Mouse (Mus musculus) kidney, embryonic 14.5 days (tissue): ENCODE data around the gene Erp27. TPM values are rescaled to one million over a fixed set of nuclear protein-coding genes. Genes with fewer than 3 reads are reported as not detected.

Experiments
- ATAC-seq: fragments of 200-750 bp; cut with Nextera tagmentation; 2 replicates; pipeline ENCODE4 v1.8.0; 2017; ENCODE audit warnings: moderate number of reproducible peaks, mild to moderate bottlenecking, moderate TSS enrichment, moderate library complexity; ENCODE audit not compliant: low FRiP score, low TSS enrichment
- H3K27ac ChIP-seq: fragments of 300-500 bp; sonication (generic); 2 replicates; pipeline ENCODE4 v1.5.1; 2014; ENCODE audit warnings: low read depth, mild to moderate bottlenecking, low read length, moderate library complexity, mixed read lengths
- H3K27me3 ChIP-seq: fragments of 300-500 bp; sonication (generic); 2 replicates; pipeline ENCODE4 v1.6.1; 2014; ENCODE audit warnings: mild to moderate bottlenecking, low read length; ENCODE audit not compliant: control insufficient read depth, insufficient read depth
- H3K36me3 ChIP-seq: fragments of 300-500 bp; sonication (generic); 2 replicates; pipeline ENCODE4 v1.6.1; 2014; ENCODE audit warnings: low read length, mixed read lengths; ENCODE audit not compliant: control insufficient read depth, insufficient read depth
- H3K4me1 ChIP-seq: fragments of 300-500 bp; sonication (generic); 2 replicates; pipeline ENCODE4 v1.6.1; 2014; ENCODE audit warnings: low read length, mixed read lengths; ENCODE audit not compliant: control insufficient read depth, insufficient read depth
- H3K4me2 ChIP-seq: fragments of 300-500 bp; sonication (generic); replicated peaks from 2 replicates; pipeline ENCODE4 v1.6.1; 2014; ENCODE audit warnings: low read depth, mild to moderate bottlenecking, low read length
- H3K4me3 ChIP-seq: fragments of 300-500 bp; sonication (generic); 2 replicates; pipeline ENCODE4 v1.5.1; 2014; ENCODE audit warnings: mild to moderate bottlenecking, low read length
- H3K9ac ChIP-seq: fragments of 300-500 bp; sonication (generic); 2 replicates; pipeline ENCODE4 v1.6.1; 2014; ENCODE audit warnings: low read depth, mild to moderate bottlenecking, low read length, moderate library complexity
- H3K9me3 ChIP-seq: fragments of 300-500 bp; sonication (generic); 2 replicates; pipeline ENCODE4 v1.6.1; 2016; ENCODE audit warnings: low read length; ENCODE audit not compliant: control insufficient read depth
- WGBS: fragments of 180-500 bp; shearing (Covaris S2); extraction: QIAGEN DNeasy Blood & Tissue Kit; methylation state at CpG from one replicate; pipeline ENCODE4 v1.1.7; 2014; 5-methylcytosine and 5-hydroxymethylcytosine counted together
- polyA plus RNA-seq: library from polyadenylated mRNA; unstranded; fragments of >200 nt; fragmentation: Nextera tagmentation; extraction: Ambion mirVana; gene quantifications from 2 replicates; pipeline ENCODE4 v1.2.1, GENCODE M21; 2014

Gene Erp27
- polyA plus RNA-seq, 1 experiment from 2014 or later = 0.22 TPM

- no peak overlapping the region for H3K4me3 ChIP-seq
- H3K27ac ChIP-seq = no peak overlapping the region
- no peaks in the 10 kb centered on the region for H3K9me3 ChIP-seq
- ATAC-seq = no peak
- H3K27me3 ChIP-seq = no peaks in the 10 kb centered on the region
- H3K4me2 ChIP-seq = no peak overlapping the region
- 10% methylated on average over 2 of the region's 2 CpGs for WGBS
- H3K9ac ChIP-seq = no peak overlapping the region
- H3K36me3 ChIP-seq = no peaks in the 10 kb centered on the region
- peaks cover 4% of the 10 kb centered on the region; the same call in 1 of the 2 replicates for H3K4me1 ChIP-seq
These were observed 4.1 kb downstream of the Erp27 start for GRCm38 (mm10) chr6:136917885-136918284.

- H3K4me2 ChIP-seq = no peak overlapping the region
- H3K27ac ChIP-seq = no peak overlapping the region
- H3K36me3 ChIP-seq = no peaks in the 10 kb centered on the region
- no peak overlapping the region for H3K4me3 ChIP-seq
- no peak overlapping the region for H3K9ac ChIP-seq
- H3K4me1 ChIP-seq = peaks cover 4% of the 10 kb centered on the region; the same call in 1 of the 2 replicates
- no peaks in the 10 kb centered on the region for H3K9me3 ChIP-seq
- no peaks in the 10 kb centered on the region for H3K27me3 ChIP-seq
- no peak for ATAC-seq
- WGBS = 78% methylated on average over 8 of the region's 8 CpGs
These were observed 6.1 kb downstream of the Erp27 start for GRCm38 (mm10) chr6:136915721-136916395.

DNA sequence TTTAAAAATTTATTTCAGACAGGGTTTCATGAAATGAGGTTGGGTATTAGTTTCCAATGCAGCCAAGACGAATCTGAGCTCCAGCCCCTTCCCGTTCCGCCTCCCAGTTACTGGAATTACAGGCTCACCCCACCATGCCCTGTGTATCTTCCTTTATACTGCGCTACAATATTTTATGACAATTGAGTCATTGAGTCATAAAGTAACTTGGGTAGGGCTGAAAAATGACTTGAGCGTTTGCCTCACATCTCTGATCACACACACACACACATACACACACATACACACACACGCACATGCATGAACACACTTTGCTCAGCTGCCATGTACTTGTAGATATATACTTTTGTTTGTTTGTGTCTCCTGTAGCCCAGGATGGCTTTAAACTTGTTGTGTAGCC lies 7.7 kb downstream of the Erp27 start:
- no peak overlapping the region for H3K4me2 ChIP-seq
- no peak for ATAC-seq
- no peaks in the 10 kb centered on the region for H3K27me3 ChIP-seq
- no peak overlapping the region for H3K27ac ChIP-seq
- no peaks in the 10 kb centered on the region for H3K36me3 ChIP-seq
- WGBS = 91% methylated on average over 6 of the region's 6 CpGs
- no peak overlapping the region for H3K9ac ChIP-seq
- no peak overlapping the region for H3K4me3 ChIP-seq
- no peaks in the 10 kb centered on the region for H3K9me3 ChIP-seq
- H3K4me1 ChIP-seq = peaks cover 4% of the 10 kb centered on the region; the same call in 1 of the 2 replicates

DNA sequence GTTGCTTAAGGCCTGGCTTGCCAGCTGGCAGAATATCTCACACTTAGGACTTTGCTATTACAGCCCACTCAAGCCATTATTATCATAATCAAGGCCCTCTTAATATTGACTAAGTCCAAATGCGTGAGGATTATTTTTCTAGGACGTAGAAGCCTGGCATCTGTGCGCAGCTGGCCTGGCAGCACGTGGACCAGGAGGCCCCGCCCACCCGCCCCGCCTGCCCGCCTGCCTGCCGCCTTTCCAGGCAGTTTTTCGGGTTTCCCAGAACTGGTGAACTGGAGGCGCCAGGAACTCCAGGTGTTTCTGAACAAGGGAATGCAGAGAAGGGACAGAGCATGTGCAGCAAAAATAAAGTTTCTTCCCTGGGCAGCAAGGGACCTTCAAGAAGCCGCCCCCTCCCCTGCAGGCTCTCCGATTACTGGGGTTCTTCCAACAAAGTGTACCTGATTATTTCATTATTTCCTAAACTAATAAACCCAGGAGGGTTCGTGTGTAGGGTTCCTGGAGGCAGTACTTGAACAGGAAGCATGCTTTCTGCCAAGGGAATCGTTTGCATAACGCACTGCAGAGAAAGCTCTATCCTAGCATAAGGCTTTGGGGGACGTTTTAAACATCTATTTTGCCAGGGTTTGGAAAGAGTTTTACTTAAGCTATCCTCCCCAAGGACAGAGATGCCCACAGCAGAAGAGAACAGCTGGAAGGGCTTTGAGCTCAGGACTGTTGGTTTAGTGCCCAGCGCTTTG lies 8.4 kb downstream of the Erp27 start:
- H3K9me3 ChIP-seq = no peaks in the 10 kb centered on the region
- no peak overlapping the region; the same call in 1 of the 2 replicates for H3K4me3 ChIP-seq
- H3K9ac ChIP-seq = no peak overlapping the region
- no peak overlapping the region for H3K27ac ChIP-seq
- no peaks in the 10 kb centered on the region for H3K27me3 ChIP-seq
- H3K4me2 ChIP-seq = peak overlapping the region; percentile 26
- ATAC-seq = peak; percentile 26; the same call in 1 of the 2 replicates
- 15% methylated on average over 18 of the region's 18 CpGs for WGBS
- H3K4me1 ChIP-seq = peaks cover 4% of the 10 kb centered on the region; the same call in 1 of the 2 replicates
- H3K36me3 ChIP-seq = no peaks in the 10 kb centered on the region

DNA sequence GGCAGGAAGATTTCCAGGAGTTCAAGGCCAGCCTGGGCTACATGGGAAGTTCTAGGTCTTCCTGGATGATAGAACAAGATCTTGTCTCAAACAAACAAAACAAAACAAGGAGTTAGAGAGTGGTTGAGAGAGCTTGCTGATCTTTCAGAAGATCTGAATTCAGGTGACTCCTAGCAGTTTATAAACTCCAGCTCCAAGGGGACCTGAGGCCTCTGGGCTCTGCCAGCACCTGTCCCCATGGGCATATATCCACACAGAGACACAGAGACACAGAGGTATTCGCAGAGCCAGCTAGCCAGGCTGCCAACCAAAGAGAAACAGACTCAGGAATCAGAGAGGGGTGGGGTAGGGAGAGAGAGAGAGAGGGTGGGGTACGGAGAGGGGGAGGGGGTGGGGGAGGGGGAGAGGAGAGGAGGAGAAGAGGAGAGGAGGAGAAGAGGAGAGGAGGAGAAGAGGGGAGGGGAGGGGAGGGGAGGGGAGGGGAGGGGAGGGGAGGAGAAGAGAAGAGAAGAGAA lies 9.2 kb downstream of the Erp27 start:
- H3K4me3 ChIP-seq = no peak overlapping the region
- H3K27ac ChIP-seq = no peak overlapping the region
- H3K36me3 ChIP-seq = no peaks in the 10 kb centered on the region
- no peak overlapping the region for H3K9ac ChIP-seq
- no peaks in the 10 kb centered on the region for H3K27me3 ChIP-seq
- no peak overlapping the region for H3K4me2 ChIP-seq
- no peak for ATAC-seq
- H3K9me3 ChIP-seq = no peaks in the 10 kb centered on the region
- peaks cover under 1% of the 10 kb centered on the region; the same call in 1 of the 2 replicates for H3K4me1 ChIP-seq
- 86% methylated on average over 1 of the region's 2 CpGs for WGBS

- no peak for ATAC-seq
- no peaks in the 10 kb centered on the region for H3K27me3 ChIP-seq
- H3K9ac ChIP-seq = no peak overlapping the region
- no peaks in the 10 kb centered on the region for H3K9me3 ChIP-seq
- no peak overlapping the region for H3K4me2 ChIP-seq
- H3K4me3 ChIP-seq = no peak overlapping the region
- no peaks in the 10 kb centered on the region for H3K36me3 ChIP-seq
- H3K27ac ChIP-seq = no peak overlapping the region; the same call in 1 of the 2 replicates
- WGBS = 68% methylated on average over 9 of the region's 9 CpGs
- H3K4me1 ChIP-seq = no peaks in the 10 kb centered on the region
These were observed 11.6 kb downstream of the Erp27 start for GRCm38 (mm10) chr6:136910247-136910890.

DNA sequence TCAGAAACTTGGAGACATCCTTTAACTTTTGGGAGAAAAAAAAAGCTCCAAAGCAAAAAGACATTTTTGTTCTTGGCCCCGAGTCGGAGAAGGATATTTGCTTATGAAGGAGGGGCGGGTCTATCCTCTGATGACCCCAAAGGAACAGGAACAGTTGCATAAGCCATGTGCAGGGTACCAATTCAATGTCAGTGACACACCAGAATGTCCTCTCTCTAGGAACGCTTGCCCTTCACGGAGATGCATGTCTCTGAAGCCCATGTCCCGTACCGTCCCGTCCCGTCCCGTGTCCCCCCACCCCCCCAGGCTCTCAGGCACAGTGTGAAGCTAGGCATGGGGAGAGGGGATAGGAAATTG lies 15.1 kb downstream of the Erp27 start:
- Histone ChIP-seq H3K36me3 (no peaks in the 10 kb centered on the region), H3K4me1 (no peaks in the 10 kb centered on the region), H3K9ac (no peak overlapping the region), H3K4me2 (no peak overlapping the region), H3K9me3 (no peaks in the 10 kb centered on the region), H3K27me3 (no peaks in the 10 kb centered on the region), H3K27ac (no peak overlapping the region), H3K4me3 (no peak overlapping the region)
- no peak for ATAC-seq
- WGBS = 87% methylated on average over 10 of the region's 10 CpGs

DNA sequence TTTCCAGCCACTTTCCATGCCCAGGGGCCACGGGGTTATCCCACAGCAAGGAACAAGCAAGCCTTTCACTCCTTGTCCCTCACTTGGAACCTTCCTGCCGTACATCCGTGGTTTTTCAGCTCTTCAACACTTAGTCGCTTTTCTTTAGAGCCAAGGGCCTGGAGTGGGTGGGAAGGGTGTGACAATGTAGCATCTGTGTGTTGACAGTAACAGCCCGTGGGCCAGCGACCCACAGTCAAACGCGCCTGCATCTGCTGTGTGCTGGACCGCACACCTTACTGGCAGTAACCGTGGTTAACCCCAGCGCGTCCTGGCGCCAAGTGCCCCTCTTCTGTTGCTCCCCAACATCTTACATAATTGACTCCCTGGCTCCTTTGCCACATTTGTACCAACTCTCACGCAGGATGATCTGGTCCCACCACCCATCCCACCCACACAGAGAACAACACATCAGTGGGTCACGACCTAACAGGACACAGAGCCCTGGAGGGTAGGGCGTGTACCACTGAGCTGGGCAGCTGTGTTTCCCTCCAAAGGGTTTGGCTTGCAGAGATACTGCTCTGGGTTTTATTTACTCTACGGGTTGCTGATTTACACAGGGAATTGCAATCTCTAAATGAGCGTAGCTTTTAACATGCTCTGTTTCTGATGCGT lies 15.6 kb downstream of the Erp27 start:
- Histone ChIP-seq H3K9me3 (no peaks in the 10 kb centered on the region), H3K27me3 (no peaks in the 10 kb centered on the region), H3K4me1 (no peaks in the 10 kb centered on the region), H3K9ac (no peak overlapping the region), H3K36me3 (no peaks in the 10 kb centered on the region), H3K4me2 (no peak overlapping the region), H3K4me3 (no peak overlapping the region), H3K27ac (no peak overlapping the region)
- no peak for ATAC-seq
- 86% methylated on average over 19 of the region's 19 CpGs for WGBS
